Mouse (Mus musculus) stomach, embryonic 15.5 days (tissue): Measurements from ENCODE around the gene Tatdn2. TPM values are rescaled to one million over a fixed set of nuclear protein-coding genes. Genes with fewer than 3 reads are reported as not detected.

Experiments used
- ATAC-seq: fragments of 200-750 bp; cut with Nextera tagmentation; 2 replicates; pipeline ENCODE4 v1.8.0; 2017; ENCODE audit warnings: low read depth, moderate number of reproducible peaks, moderate TSS enrichment; ENCODE audit not compliant: insufficient read depth, low FRiP score
- H3K27ac ChIP-seq: fragments of 300-500 bp; sonication (generic); 2 replicates; pipeline ENCODE4 v1.5.1; 2015; ENCODE audit warnings: mild to moderate bottlenecking, inconsistent platforms
- H3K27me3 ChIP-seq: fragments of 300-500 bp; sonication (generic); replicated peaks from 2 replicates; pipeline ENCODE4 v1.6.1; 2015; ENCODE audit warnings: inconsistent platforms
- H3K36me3 ChIP-seq: fragments of 300-500 bp; sonication (generic); 2 replicates; pipeline ENCODE4 v1.6.1; 2015; ENCODE audit warnings: inconsistent platforms
- H3K4me1 ChIP-seq: fragments of 300-500 bp; sonication (generic); 2 replicates; pipeline ENCODE4 v1.6.1; 2015; ENCODE audit warnings: inconsistent platforms
- H3K4me2 ChIP-seq: fragments of 300-500 bp; sonication (generic); 2 replicates; pipeline ENCODE4 v1.6.1; 2015; ENCODE audit warnings: mild to moderate bottlenecking, inconsistent platforms
- H3K4me3 ChIP-seq: fragments of 300-500 bp; sonication (generic); replicated peaks from 2 replicates; pipeline ENCODE4 v1.5.1; 2015; ENCODE audit warnings: inconsistent platforms
- H3K9ac ChIP-seq: fragments of 300-500 bp; sonication (generic); 2 replicates; pipeline ENCODE4 v1.6.1; 2015; ENCODE audit warnings: inconsistent platforms
- H3K9me3 ChIP-seq: fragments of 300-500 bp; sonication (generic); 2 replicates; pipeline ENCODE4 v1.6.1; 2016; ENCODE audit warnings: inconsistent platforms
- WGBS: fragments of 180-500 bp; shearing (Covaris S2); methylation state at CpG from one replicate; pipeline ENCODE4 v1.1.7; 2015; 5-methylcytosine and 5-hydroxymethylcytosine counted together
- polyA plus RNA-seq: library from polyadenylated mRNA; unstranded; fragments of >200 nt; fragmentation: Nextera tagmentation; extraction: Ambion mirVana; gene quantifications from 2 replicates; pipeline ENCODE4 v1.2.1, GENCODE M21; 2015

Tatdn2 gene
- 0.81 and 0.99 TPM in 2 replicates for polyA plus RNA-seq

GRCm38 (mm10) chr6:113696582-113697221 lies at the start of gene Tatdn2:
Gene Tatdn2 (plus strand): TSS chr6:113697050.
- Histone ChIP-seq H3K27ac (peak within 1 kb of the TSS; percentile 96), H3K4me1 (peaks cover 25% of the 10 kb centered on the region), H3K9me3 (no peaks in the 10 kb centered on the region), H3K36me3 (no peaks in the 10 kb centered on the region), H3K9ac (peak within 1 kb of the TSS; percentile 71), H3K27me3 (no peaks in the 10 kb centered on the region), H3K4me3 (peak within 1 kb of the TSS; percentile 93), H3K4me2 (peak within 1 kb of the TSS; percentile 95)
- WGBS: under 1% methylated on average over 58 of the region's 58 CpGs
- ATAC-seq: peak; percentile 98

GRCm38 (mm10) chr6:113649346-113650196 lies 47.3 kb upstream of the Tatdn2 start:
- Histone ChIP-seq H3K9me3 (no peaks in the 10 kb centered on the region), H3K27me3 (no peaks in the 10 kb centered on the region), H3K9ac (no peak overlapping the region), H3K36me3 (no peaks in the 10 kb centered on the region), H3K4me1 (no peaks in the 10 kb centered on the region), H3K4me3 (no peak overlapping the region), H3K27ac (no peak overlapping the region), H3K4me2 (no peak overlapping the region)
- ATAC-seq: no peak
- WGBS: 70% methylated on average over 7 of the region's 7 CpGs

GRCm38 (mm10) chr6:113650197-113650640 lies 46.6 kb upstream of the Tatdn2 start:
- H3K27me3 ChIP-seq: no peaks in the 10 kb centered on the region
- no peak for ATAC-seq
- H3K4me2 ChIP-seq: no peak overlapping the region
- H3K9ac ChIP-seq: no peak overlapping the region
- H3K4me3 ChIP-seq: no peak overlapping the region
- H3K9me3 ChIP-seq: no peaks in the 10 kb centered on the region
- H3K36me3 ChIP-seq: no peaks in the 10 kb centered on the region
- H3K27ac ChIP-seq: no peak overlapping the region
- H3K4me1 ChIP-seq: no peaks in the 10 kb centered on the region
- 68% methylated on average over 4 of the region's 4 CpGs for WGBS

- Histone ChIP-seq H3K9ac (no peak overlapping the region), H3K4me1 (no peaks in the 10 kb centered on the region), H3K4me2 (no peak overlapping the region), H3K9me3 (no peaks in the 10 kb centered on the region), H3K27me3 (no peaks in the 10 kb centered on the region), H3K27ac (no peak overlapping the region), H3K36me3 (no peaks in the 10 kb centered on the region), H3K4me3 (no peak overlapping the region)
- WGBS: 53% methylated on average over 3 of the region's 3 CpGs
- no peak for ATAC-seq
Observed at GRCm38 (mm10) chr6:113651626-113652025, 45.2 kb upstream of the Tatdn2 start.

- Histone ChIP-seq H3K36me3 (no peaks in the 10 kb centered on the region), H3K4me3 (no peak overlapping the region), H3K4me2 (no peak overlapping the region), H3K27ac (no peak overlapping the region), H3K9me3 (no peaks in the 10 kb centered on the region), H3K27me3 (no peaks in the 10 kb centered on the region), H3K9ac (no peak overlapping the region), H3K4me1 (no peaks in the 10 kb centered on the region)
- 87% methylated on average over 7 of the region's 7 CpGs for WGBS
- ATAC-seq: no peak
Observed at GRCm38 (mm10) chr6:113653551-113653950, 43.3 kb upstream of the Tatdn2 start.

GRCm38 (mm10) chr6:113654102-113654501 lies 42.7 kb upstream of the Tatdn2 start:
- no peak for ATAC-seq
- WGBS: 69% methylated on average over 8 of the region's 8 CpGs

GRCm38 (mm10) chr6:113654753-113655397 lies 42.0 kb upstream of the Tatdn2 start:
- no peak overlapping the region for H3K4me2 ChIP-seq
- 63% methylated on average over 16 of the region's 16 CpGs for WGBS
- ATAC-seq: no peak

More at GRCm38 (mm10) chr6:113654102-113654501, 42.7 kb upstream of the Tatdn2 start:
- Histone ChIP-seq H3K36me3 (no peaks in the 10 kb centered on the region), H3K9ac (no peak overlapping the region), H3K27ac (no peak overlapping the region), H3K4me3 (no peak overlapping the region), H3K4me1 (no peaks in the 10 kb centered on the region), H3K4me2 (no peak overlapping the region), H3K27me3 (no peaks in the 10 kb centered on the region), H3K9me3 (no peaks in the 10 kb centered on the region)

GRCm38 (mm10) chr6:113655475-113655874 lies 41.4 kb upstream of the Tatdn2 start:
- H3K4me1 ChIP-seq: no peaks in the 10 kb centered on the region
- no peaks in the 10 kb centered on the region for H3K9me3 ChIP-seq
- no peak overlapping the region for H3K4me3 ChIP-seq
- H3K27me3 ChIP-seq: no peaks in the 10 kb centered on the region
- ATAC-seq: no peak
- H3K9ac ChIP-seq: no peak overlapping the region
- no peaks in the 10 kb centered on the region for H3K36me3 ChIP-seq
- H3K27ac ChIP-seq: no peak overlapping the region
- H3K4me2 ChIP-seq: no peak overlapping the region
- WGBS: 83% methylated on average over 3 of the region's 3 CpGs

More at GRCm38 (mm10) chr6:113654753-113655397, 42.0 kb upstream of the Tatdn2 start:
- Histone ChIP-seq H3K27me3 (no peaks in the 10 kb centered on the region), H3K9ac (no peak overlapping the region), H3K4me3 (no peak overlapping the region), H3K27ac (no peak overlapping the region), H3K36me3 (no peaks in the 10 kb centered on the region), H3K9me3 (no peaks in the 10 kb centered on the region), H3K4me1 (no peaks in the 10 kb centered on the region)

GRCm38 (mm10) chr6:113656847-113657246 lies 40.0 kb upstream of the Tatdn2 start:
- Histone ChIP-seq H3K9ac (no peak overlapping the region), H3K27ac (no peak overlapping the region)

GRCm38 (mm10) chr6:113658226-113658625 lies 38.6 kb upstream of the Tatdn2 start:
- H3K9ac ChIP-seq: no peak overlapping the region
- ATAC-seq: no peak
- H3K4me3 ChIP-seq: no peak overlapping the region
- no peaks in the 10 kb centered on the region for H3K36me3 ChIP-seq
- WGBS: 60% methylated on average over 3 of the region's 3 CpGs
- no peak overlapping the region for H3K4me2 ChIP-seq
- no peaks in the 10 kb centered on the region for H3K9me3 ChIP-seq
- no peaks in the 10 kb centered on the region for H3K27me3 ChIP-seq
- peak overlapping the region; percentile 35; the same call in 1 of the 2 replicates for H3K27ac ChIP-seq
- H3K4me1 ChIP-seq: peaks cover 9% of the 10 kb centered on the region; the same call in 1 of the 2 replicates

More at GRCm38 (mm10) chr6:113656847-113657246, 40.0 kb upstream of the Tatdn2 start:
- Histone ChIP-seq H3K36me3 (no peaks in the 10 kb centered on the region), H3K4me3 (no peak overlapping the region), H3K4me2 (no peak overlapping the region), H3K4me1 (peaks cover 6% of the 10 kb centered on the region; the same call in 1 of the 2 replicates), H3K27me3 (no peaks in the 10 kb centered on the region), H3K9me3 (no peaks in the 10 kb centered on the region)
- ATAC-seq: no peak
- WGBS: 77% methylated on average over 6 of the region's 6 CpGs

- H3K4me1 ChIP-seq: peaks cover 9% of the 10 kb centered on the region; the same call in 1 of the 2 replicates
- no peak overlapping the region for H3K4me3 ChIP-seq
- ATAC-seq: no peak
- H3K9me3 ChIP-seq: no peaks in the 10 kb centered on the region
- no peak overlapping the region for H3K4me2 ChIP-seq
- no peaks in the 10 kb centered on the region for H3K27me3 ChIP-seq
- H3K9ac ChIP-seq: no peak overlapping the region
- no peaks in the 10 kb centered on the region for H3K36me3 ChIP-seq
- 58% methylated on average over 8 of the region's 8 CpGs for WGBS
- 0 out of 2 replicates have a peak overlapping the region, but pooled peaks have one; percentile 7 for H3K27ac ChIP-seq
Observed at GRCm38 (mm10) chr6:113659648-113660491, 37.0 kb upstream of the Tatdn2 start.
